Mouse (Mus musculus): Measurements from ENCODE around the gene Rnf40. TPM values are rescaled to one million over a fixed set of nuclear protein-coding genes. Genes with fewer than 3 reads are reported as not detected.

The Rnf40 gene
- polyA plus RNA-seq, 1 experiment: 81.5 TPM

GRCm38 (mm10) chr7:127591108-127591507, 2.5 kb downstream of the Rnf40 start:
- no peak overlapping the region for H3K4me3 ChIP-seq (ENCODE audit: insufficient read depth, low read depth, low read length)
- peaks cover 24% of the 10 kb centered on the region for H3K4me1 ChIP-seq (ENCODE audit: control insufficient read depth, insufficient read depth, low read length)
- WGBS: 87% methylated on average over 10 of the region's 10 CpGs
- no peak overlapping the region for H3K27ac ChIP-seq (ENCODE audit: insufficient read depth, low read depth, low read length)
- TF ChIP-seq POLR2A (IDR thresholded peaks at IDR 0.05; ENCODE audit: insufficient read depth, low read depth, low read length): no peak
- TF ChIP-seq CTCF (IDR thresholded peaks at IDR 0.05; ENCODE audit: insufficient read depth, low read depth, low read length): no peak

GRCm38 (mm10) chr7:127592575-127592974, 4.0 kb downstream of the Rnf40 start:
- peaks cover 20% of the 10 kb centered on the region for H3K4me1 ChIP-seq (ENCODE audit: control insufficient read depth, insufficient read depth, low read length)
- no peak overlapping the region for H3K4me3 ChIP-seq (ENCODE audit: insufficient read depth, low read depth, low read length)
- 88% methylated on average over 14 of the region's 14 CpGs for WGBS
- H3K27ac ChIP-seq (ENCODE audit: insufficient read depth, low read depth, low read length): no peak overlapping the region
- TF ChIP-seq POLR2A (IDR thresholded peaks at IDR 0.05; ENCODE audit: insufficient read depth, low read depth, low read length): no peak
- TF ChIP-seq CTCF (IDR thresholded peaks at IDR 0.05; ENCODE audit: insufficient read depth, low read depth, low read length): no peak

GRCm38 (mm10) chr7:127596747-127597146, 8.2 kb downstream of the Rnf40 start:
- Histone ChIP-seq H3K4me3 (ENCODE audit: insufficient read depth, low read depth, low read length) (no peak overlapping the region), H3K4me1 (ENCODE audit: control insufficient read depth, insufficient read depth, low read length) (no peaks in the 10 kb centered on the region; the same call in 1 of the 2 replicates), H3K27ac (ENCODE audit: insufficient read depth, low read depth, low read length) (no peak overlapping the region)
- WGBS: 94% methylated on average over 17 of the region's 17 CpGs
- TF ChIP-seq POLR2A (IDR thresholded peaks at IDR 0.05; ENCODE audit: insufficient read depth, low read depth, low read length) (no peak), CTCF (IDR thresholded peaks at IDR 0.05; ENCODE audit: insufficient read depth, low read depth, low read length) (no peak)

- Histone ChIP-seq H3K4me3 (ENCODE audit: insufficient read depth, low read depth, low read length) (no peak overlapping the region), H3K4me1 (ENCODE audit: control insufficient read depth, insufficient read depth, low read length) (no peaks in the 10 kb centered on the region), H3K27ac (ENCODE audit: insufficient read depth, low read depth, low read length) (no peak overlapping the region)
- WGBS: 94% methylated on average over 7 of the region's 7 CpGs
- TF ChIP-seq POLR2A (IDR thresholded peaks at IDR 0.05; ENCODE audit: insufficient read depth, low read depth, low read length) (no peak), CTCF (IDR thresholded peaks at IDR 0.05; ENCODE audit: insufficient read depth, low read depth, low read length) (no peak)
These were observed 12.0 kb downstream of the Rnf40 start for GRCm38 (mm10) chr7:127600612-127601011.

GRCm38 (mm10) chr7:127601735-127602134, 13.2 kb downstream of the Rnf40 start:
- TF ChIP-seq POLR2A (IDR thresholded peaks at IDR 0.05; ENCODE audit: insufficient read depth, low read depth, low read length): no peak
- TF ChIP-seq CTCF (IDR thresholded peaks at IDR 0.05; ENCODE audit: insufficient read depth, low read depth, low read length): no peak
- Histone ChIP-seq H3K27ac (ENCODE audit: insufficient read depth, low read depth, low read length) (no peak overlapping the region), H3K4me3 (ENCODE audit: insufficient read depth, low read depth, low read length) (no peak overlapping the region), H3K4me1 (ENCODE audit: control insufficient read depth, insufficient read depth, low read length) (no peaks in the 10 kb centered on the region)
- WGBS: 83% methylated on average over 4 of the region's 4 CpGs

GRCm38 (mm10) chr7:127602903-127603302, 14.3 kb downstream of the Rnf40 start:
- Histone ChIP-seq H3K27ac (ENCODE audit: insufficient read depth, low read depth, low read length) (no peak overlapping the region), H3K4me3 (ENCODE audit: insufficient read depth, low read depth, low read length) (no peak overlapping the region), H3K4me1 (ENCODE audit: control insufficient read depth, insufficient read depth, low read length) (no peaks in the 10 kb centered on the region)
- 83% methylated on average over 2 of the region's 2 CpGs for WGBS
- TF ChIP-seq POLR2A (IDR thresholded peaks at IDR 0.05; ENCODE audit: insufficient read depth, low read depth, low read length): no peak
- no peak for TF ChIP-seq CTCF (IDR thresholded peaks at IDR 0.05; ENCODE audit: insufficient read depth, low read depth, low read length)

GRCm38 (mm10) chr7:127604256-127604655, 15.7 kb downstream of the Rnf40 start:
- Histone ChIP-seq H3K4me1 (ENCODE audit: control insufficient read depth, insufficient read depth, low read length) (no peaks in the 10 kb centered on the region), H3K4me3 (ENCODE audit: insufficient read depth, low read depth, low read length) (no peak overlapping the region), H3K27ac (ENCODE audit: insufficient read depth, low read depth, low read length) (no peak overlapping the region)
- WGBS: 90% methylated on average over 10 of the region's 10 CpGs
- TF ChIP-seq CTCF (IDR thresholded peaks at IDR 0.05; ENCODE audit: insufficient read depth, low read depth, low read length): no peak
- no peak for TF ChIP-seq POLR2A (IDR thresholded peaks at IDR 0.05; ENCODE audit: insufficient read depth, low read depth, low read length)

GRCm38 (mm10) chr7:127607150-127607549, 18.6 kb downstream of the Rnf40 start:
- 76% methylated on average over 6 of the region's 6 CpGs for WGBS

GRCm38 (mm10) chr7:127611011-127611410, 22.4 kb downstream of the Rnf40 start:
- TF ChIP-seq POLR2A (IDR thresholded peaks at IDR 0.05; ENCODE audit: insufficient read depth, low read depth, low read length) (no peak), CTCF (IDR thresholded peaks at IDR 0.05; ENCODE audit: insufficient read depth, low read depth, low read length) (no peak)
- 98% methylated on average over 29 of the region's 29 CpGs for WGBS

More at GRCm38 (mm10) chr7:127607150-127607549, 18.6 kb downstream of the Rnf40 start:
- Histone ChIP-seq H3K27ac (ENCODE audit: insufficient read depth, low read depth, low read length) (no peak overlapping the region), H3K4me1 (ENCODE audit: control insufficient read depth, insufficient read depth, low read length) (no peaks in the 10 kb centered on the region), H3K4me3 (ENCODE audit: insufficient read depth, low read depth, low read length) (no peak overlapping the region)
- TF ChIP-seq CTCF (IDR thresholded peaks at IDR 0.05; ENCODE audit: insufficient read depth, low read depth, low read length) (no peak), POLR2A (IDR thresholded peaks at IDR 0.05; ENCODE audit: insufficient read depth, low read depth, low read length) (no peak)

GRCm38 (mm10) chr7:127611561-127611960, 23.0 kb downstream of the Rnf40 start:
- TF ChIP-seq POLR2A (IDR thresholded peaks at IDR 0.05; ENCODE audit: insufficient read depth, low read depth, low read length): no peak
- TF ChIP-seq CTCF (IDR thresholded peaks at IDR 0.05; ENCODE audit: insufficient read depth, low read depth, low read length): no peak
- WGBS: 96% methylated on average over 26 of the region's 26 CpGs
- H3K27ac ChIP-seq (ENCODE audit: insufficient read depth, low read depth, low read length): no peak overlapping the region

More at GRCm38 (mm10) chr7:127611011-127611410, 22.4 kb downstream of the Rnf40 start:
- Histone ChIP-seq H3K27ac (ENCODE audit: insufficient read depth, low read depth, low read length) (no peak overlapping the region), H3K4me3 (ENCODE audit: insufficient read depth, low read depth, low read length) (no peak overlapping the region), H3K4me1 (ENCODE audit: control insufficient read depth, insufficient read depth, low read length) (peaks cover 10% of the 10 kb centered on the region; the same call in 1 of the 2 replicates)

More at GRCm38 (mm10) chr7:127611561-127611960, 23.0 kb downstream of the Rnf40 start:
- Histone ChIP-seq H3K4me1 (ENCODE audit: control insufficient read depth, insufficient read depth, low read length) (peaks cover 12% of the 10 kb centered on the region; the same call in 1 of the 2 replicates), H3K4me3 (ENCODE audit: insufficient read depth, low read depth, low read length) (no peak overlapping the region)

All from olfactory bulb, adult 2 months (tissue).